Mouse (Mus musculus): ENCODE measurements around the gene Triobp. TPM values are rescaled to one million over a fixed set of nuclear protein-coding genes. Genes with fewer than 3 reads are reported as not detected.

The Triobp gene
- total RNA-seq, 2 experiments from 2014 or later: 7.7 to 12.7 TPM

- DNase-seq: no peak
These were observed 15.4 kb downstream of the Triobp start for GRCm38 (mm10) chr15:78962885-78963284.

- DNase-seq: no peak
These were observed 24.1 kb downstream of the Triobp start for GRCm38 (mm10) chr15:78971626-78972025.

DNA sequence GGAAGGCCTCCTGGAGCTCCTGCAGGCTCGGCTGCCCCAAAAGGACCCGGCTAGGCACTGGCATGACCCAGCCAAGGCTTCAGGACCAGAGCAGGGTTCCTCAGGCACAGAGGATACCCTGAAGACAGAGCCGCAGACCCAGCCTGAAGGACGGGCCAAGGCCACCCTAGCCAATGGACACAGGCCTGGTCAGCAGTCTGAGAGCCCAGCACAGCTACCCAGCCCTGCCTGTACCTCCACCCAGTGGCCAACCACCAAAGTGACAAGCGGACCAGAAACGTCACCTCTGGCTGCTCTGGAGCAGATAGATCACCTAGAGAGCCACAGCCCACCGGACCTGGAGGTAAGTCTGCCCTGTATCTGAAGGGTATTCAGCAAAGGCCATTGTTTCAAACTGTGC is 26.4 kb downstream of the Triobp start:
- DNase-seq: no peak

DNA sequence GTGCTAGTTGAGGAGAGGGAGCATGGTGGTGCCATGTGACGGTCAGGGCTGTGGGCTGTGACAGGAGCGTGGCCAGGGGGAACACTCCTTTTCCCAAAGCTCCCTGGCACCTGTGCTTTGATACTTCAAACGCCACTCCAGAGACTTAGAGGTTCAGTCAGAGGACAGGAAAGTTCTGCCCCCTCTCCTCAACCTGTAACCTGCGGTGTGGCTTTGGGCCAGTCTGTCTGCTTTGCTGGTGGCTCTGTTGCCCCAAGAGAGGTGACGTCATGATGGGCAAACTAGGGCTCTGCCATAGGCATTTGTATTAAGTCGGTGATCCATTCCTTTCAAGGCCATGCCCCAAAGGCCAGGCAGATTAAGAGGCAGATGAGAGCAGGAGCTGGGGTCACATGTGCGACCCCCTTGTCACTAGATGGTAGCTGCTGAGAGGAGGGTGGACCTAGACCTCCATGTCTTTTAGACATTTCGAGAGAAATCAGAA is 30.2 kb downstream of the Triobp start:
- no peak for DNase-seq

DNA sequence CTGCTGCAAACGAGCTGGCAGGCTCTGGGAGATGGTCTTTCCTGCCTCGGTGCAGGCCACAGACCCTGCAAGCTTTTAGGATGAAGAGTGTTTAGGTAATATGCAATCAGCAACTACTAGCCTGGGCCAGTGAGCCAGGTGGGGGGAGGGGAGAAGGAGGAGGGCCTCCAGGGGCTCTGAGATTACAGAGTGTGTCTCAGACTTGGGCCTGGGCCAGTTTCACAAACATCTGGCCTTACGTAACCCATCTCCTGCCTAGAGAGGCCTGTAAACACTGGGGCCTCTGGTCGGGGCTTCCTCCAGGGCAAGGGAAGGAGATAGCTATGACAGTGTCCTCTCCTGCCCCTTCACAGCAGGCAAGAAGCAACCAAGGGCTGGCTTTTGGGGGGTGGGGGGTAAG is 31.4 kb downstream of the Triobp start:
- no peak for DNase-seq

GRCm38 (mm10) chr15:78980084-78980483 is 32.6 kb downstream of the Triobp start:
- DNase-seq: no peak

GRCm38 (mm10) chr15:78982658-78983435 is 35.3 kb downstream of the Triobp start:
- peak in 1 of 2 experiments; percentile 34 for DNase-seq

- DNase-seq: no peak
These were observed 36.1 kb downstream of the Triobp start for GRCm38 (mm10) chr15:78983436-78984285.

GRCm38 (mm10) chr15:78984286-78984778 is 36.8 kb downstream of the Triobp start:
- no peak for DNase-seq

DNA sequence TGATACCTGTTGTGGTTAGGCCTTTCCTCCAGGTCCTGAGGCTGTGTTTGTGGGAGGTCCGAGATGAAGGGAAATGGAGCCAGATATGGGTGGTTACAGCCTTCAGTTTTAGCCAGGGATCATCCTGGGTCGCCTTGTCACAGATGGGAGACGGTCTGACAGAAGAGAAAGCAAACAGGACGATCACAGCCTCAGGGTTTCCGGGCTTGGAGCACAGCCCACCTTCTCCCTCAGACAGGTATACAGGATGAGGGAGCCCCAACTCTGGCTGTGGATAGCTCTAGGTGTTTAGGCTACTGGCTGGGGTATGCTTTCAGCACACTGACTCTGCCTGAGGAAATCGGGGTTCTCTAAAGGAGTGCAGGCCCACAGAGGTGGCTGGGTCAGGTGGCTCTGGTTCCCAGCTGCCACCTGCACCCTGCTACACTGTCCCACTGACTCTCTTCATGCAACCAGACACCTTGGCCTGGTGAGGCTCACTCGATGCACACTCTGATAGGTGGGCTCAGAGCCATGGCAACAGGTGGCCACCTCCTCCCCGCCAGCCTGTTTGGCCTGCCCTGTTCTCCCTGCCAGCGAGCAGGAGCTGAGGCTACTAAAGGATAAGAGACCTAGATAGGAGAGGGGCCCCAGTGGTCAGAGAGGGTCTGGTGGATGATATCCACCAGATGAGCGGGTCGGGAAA is 39.2 kb downstream of the Triobp start:
- no peak for DNase-seq

- peak; percentile 88 to 91 for DNase-seq
These were observed 41.0 kb downstream of the Triobp start for GRCm38 (mm10) chr15:78988499-78988971.

GRCm38 (mm10) chr15:78989152-78990092 is 41.9 kb downstream of the Triobp start:
- DNase-seq: no peak

DNA sequence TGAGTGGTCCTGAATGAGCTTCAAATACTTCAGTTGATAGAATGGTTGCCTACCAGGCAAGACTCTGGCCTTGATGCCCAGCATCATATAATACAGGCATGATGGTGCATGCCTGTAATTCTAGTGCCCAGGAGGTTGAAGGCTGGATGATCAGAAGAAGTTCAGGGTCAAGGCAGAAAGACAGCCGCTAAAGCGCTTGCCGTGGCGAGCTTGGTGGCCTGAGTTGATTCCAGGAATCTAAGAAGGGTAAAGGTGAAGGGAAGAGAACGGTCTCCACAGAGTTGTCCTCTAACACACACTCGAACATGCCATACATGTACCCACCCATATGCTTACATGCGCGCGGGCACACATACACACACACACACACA is 42.6 kb downstream of the Triobp start:
- DNase-seq: no peak

GRCm38 (mm10) chr15:78990970-78991525 is 43.5 kb downstream of the Triobp start:
- no peak for DNase-seq

DNA sequence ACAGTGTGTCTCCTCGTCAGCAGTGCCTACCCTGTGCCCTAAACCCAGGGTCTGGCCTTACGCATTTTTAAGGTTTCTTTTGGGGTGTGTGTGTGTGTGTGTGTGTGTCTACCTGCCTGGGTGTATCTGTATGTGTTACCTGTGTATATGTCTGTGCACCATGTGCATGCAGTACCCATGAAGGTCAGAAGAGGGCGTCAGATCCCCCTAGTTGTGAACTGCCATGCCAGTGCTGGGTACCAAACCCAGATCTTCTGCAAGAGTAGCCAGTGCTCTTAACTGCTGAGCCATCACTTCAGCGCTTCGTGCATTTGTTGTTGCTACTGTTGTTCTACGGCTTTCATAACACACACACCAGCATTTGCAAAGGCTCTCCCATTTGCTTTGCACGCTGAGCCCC is 44.7 kb downstream of the Triobp start:
- DNase-seq: no peak

GRCm38 (mm10) chr15:78992925-78993324 is 45.4 kb downstream of the Triobp start:
- DNase-seq: no peak

- DNase-seq: no peak
These were observed 48.4 kb downstream of the Triobp start for GRCm38 (mm10) chr15:78995916-78996315.

DNA sequence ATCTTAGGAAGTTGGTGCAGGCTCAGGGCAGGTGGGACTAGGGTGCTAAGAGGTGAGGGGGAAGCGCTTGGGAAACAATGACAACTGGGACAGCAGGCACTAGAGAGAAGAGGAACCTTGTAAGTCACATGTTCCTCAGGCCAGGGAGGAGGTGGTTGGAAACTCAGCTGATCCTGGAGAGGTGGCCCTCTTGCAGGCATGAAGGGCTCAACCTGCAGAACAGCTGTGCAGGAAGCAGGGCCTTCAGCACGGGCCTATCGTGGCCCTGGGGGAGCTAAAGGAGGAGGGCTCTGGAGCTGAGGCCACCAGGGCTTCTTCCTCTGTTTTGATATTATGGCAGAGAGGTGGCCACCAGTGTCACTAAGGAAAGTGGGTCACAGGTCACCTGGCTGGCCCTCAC is 49.1 kb downstream of the Triobp start:
- no peak for DNase-seq

DNA sequence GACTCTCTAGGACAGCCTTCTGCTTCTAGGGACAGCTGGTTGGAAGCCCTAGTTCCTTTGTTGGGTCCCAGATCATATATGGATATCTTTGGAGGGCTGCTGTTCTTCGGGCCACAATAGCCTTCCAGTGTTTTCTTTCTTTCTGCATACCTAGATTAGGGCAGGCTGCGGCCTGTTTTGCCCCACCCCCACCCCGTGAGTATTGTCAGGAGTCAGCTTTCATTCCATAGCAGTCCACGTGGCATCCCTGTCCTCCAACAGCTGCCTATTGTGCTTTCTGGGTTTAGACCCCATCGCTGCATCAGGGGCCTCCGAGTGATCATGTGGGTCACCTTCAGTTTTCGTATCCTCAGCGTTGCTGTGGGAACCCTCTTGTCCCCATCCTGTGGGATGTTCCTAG is 50.8 kb downstream of the Triobp start:
- DNase-seq: no peak

DNA sequence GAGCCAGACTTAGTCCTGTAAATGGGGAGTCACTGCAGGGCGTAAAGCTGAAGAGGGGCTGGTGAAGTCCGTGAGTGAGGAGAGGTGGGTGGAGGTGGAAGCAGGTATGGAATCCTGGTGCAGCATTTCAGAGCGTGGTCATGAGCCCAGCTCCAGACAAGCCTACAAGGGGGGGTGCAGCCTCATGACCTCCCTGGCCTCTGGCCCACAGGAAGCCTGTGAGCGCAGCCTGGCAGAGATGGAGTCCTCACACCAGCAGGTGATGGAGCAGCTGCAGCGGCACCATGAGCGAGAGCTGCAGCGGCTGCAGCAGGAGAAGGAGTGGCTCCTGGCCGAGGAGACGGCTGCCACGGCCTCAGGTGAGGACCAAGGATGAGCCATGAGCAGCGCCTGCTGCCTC is 52.1 kb downstream of the Triobp start:
- no peak for DNase-seq

GRCm38 (mm10) chr15:79000357-79000791 is 52.9 kb downstream of the Triobp start:
- DNase-seq: no peak
